Comparison of ENCODE assay signal across 10 mouse cellular contexts in genomic region chr4:59340046-59340445, GRCm38 (mm10).
DNase-seq lines count a peak whose midpoint lies in the region; ATAC-seq and TF ChIP-seq lines count a peak whose summit lies in the region.
"Had no signal": no experiment of that assay in that cellular context is flagged by ENCODE, and none has a peak within 500 bp of the region (broad histone marks: within the 10 kb centered on the region; RNA-seq: fewer than 3 reads in every experiment).

No protein-coding gene starts in this region.

- H3K4me2 ChIP-seq in heart, embryonic 11.5 days = no peak overlapping the region

- H3K79me2 ChIP-seq in heart, adult 2 months (replicated peaks; ENCODE audit: control insufficient read depth, insufficient read depth, low read length) = no peaks in the 10 kb centered on the region

- no peak for TF ChIP-seq POLR2A in heart, adult 2 months (IDR thresholded peaks at IDR 0.05; ENCODE audit: insufficient read depth, low read depth, low read length)
- TF ChIP-seq POLR2A in spleen, adult 2 months (IDR thresholded peaks at IDR 0.05; ENCODE audit: low read depth, low read length) = no peak
- TF ChIP-seq POLR2A in bone marrow, adult 2 months (IDR thresholded peaks at IDR 0.05; ENCODE audit: borderline replicate concordance, control insufficient read depth, low read depth, low read length) = no peak

- TF ChIP-seq CTCF in heart, adult 2 months (IDR thresholded peaks at IDR 0.05) = no peak
- no peak for TF ChIP-seq CTCF in spleen, adult 2 months (IDR thresholded peaks at IDR 0.05; ENCODE audit: extremely low read depth, insufficient read depth, insufficient read length, insufficient replicate concordance)
- TF ChIP-seq CTCF in bone marrow, adult 2 months (IDR thresholded peaks at IDR 0.05; ENCODE audit: control insufficient read depth, insufficient read depth, low read length) = no peak
- no peak for TF ChIP-seq CTCF in left cerebral cortex, adult 2 months (IDR thresholded peaks at IDR 0.05)

- H3K9me3 ChIP-seq in heart, embryonic 11.5 days (replicated peaks; ENCODE audit: control insufficient read depth, low read length) = no peaks in the 10 kb centered on the region
- H3K9me3 ChIP-seq: megakaryocyte, embryonic 14.5 days had no signal

- WGBS in heart, adult 2 months = 30% methylated on average over 5 of the region's 5 CpGs
- 76% methylated on average over 5 of the region's 5 CpGs for whole genome bisulfite sequencing in heart, embryonic 11.5 days (ENCODE audit: insufficient replicate concordance)
- 77% methylated on average over 5 of the region's 5 CpGs for WGBS in spleen, adult 2 months
- WGBS in bone marrow, adult 2 months = 79% methylated on average over 5 of the region's 5 CpGs

- no peaks in the 10 kb centered on the region for H3K27me3 ChIP-seq in heart, adult 2 months (ENCODE audit: control insufficient read depth, insufficient read depth, low read length)
- no peaks in the 10 kb centered on the region for H3K27me3 ChIP-seq in heart, embryonic 11.5 days (ENCODE audit: control insufficient read depth, insufficient read depth, low read length)
- H3K27me3 ChIP-seq in spleen, adult 2 months (ENCODE audit: control insufficient read depth, insufficient read depth, low read length) = no peaks in the 10 kb centered on the region
- H3K27me3 ChIP-seq: megakaryocyte, embryonic 14.5 days; Patski had no signal

- H3K36me3 ChIP-seq in heart, adult 2 months (ENCODE audit: control insufficient read depth, insufficient read depth, low read length) = 0 out of 2 replicates have a peak, but pooled peaks cover 2% of the 10 kb centered on the region
- H3K36me3 ChIP-seq in heart, embryonic 11.5 days (ENCODE audit: control insufficient read depth, insufficient read depth, low read length) = no peaks in the 10 kb centered on the region
- H3K36me3 ChIP-seq in spleen, adult 2 months (ENCODE audit: control insufficient read depth, insufficient read depth, low read length) = peaks cover 2% of the 10 kb centered on the region; the same call in 1 of the 2 replicates

- DNase-seq in heart, adult 2 months = peak in 1 of 2 experiments; percentile 21
- DNase-seq in spleen, adult 2 months (ENCODE audit: low read depth in 1 of 2, low spot score in 2 of 2) = no peak
- DNase-seq in spleen, adult 12 weeks (ENCODE audit: low spot score) = no peak
- peak; percentile 15 to 22 for DNase-seq in B cell, adult 2 months
- DNase-seq in adrenal gland, postnatal 36 days = no peak
- no peak for DNase-seq in left cerebral cortex, adult 2 months (ENCODE audit: extremely low spot score in 1 of 2, low spot score in 2 of 2)

- H3K4me1 ChIP-seq in heart, adult 2 months (ENCODE audit: control insufficient read depth, insufficient read depth, low read length) = peaks cover 8% of the 10 kb centered on the region
- H3K4me1 ChIP-seq in heart, embryonic 11.5 days (ENCODE audit: control insufficient read depth, insufficient read depth, low read length) = peaks cover 15% of the 10 kb centered on the region
- H3K4me1 ChIP-seq in spleen, adult 2 months (ENCODE audit: control insufficient read depth, insufficient read depth, insufficient read length) = peaks cover 42% of the 10 kb centered on the region
- peaks cover 2% of the 10 kb centered on the region; the same call in 1 of the 2 replicates for H3K4me1 ChIP-seq in bone marrow, adult 2 months (ENCODE audit: control insufficient read depth, insufficient read depth, low read length)

- TF ChIP-seq EP300 in heart, adult 2 months (IDR thresholded peaks at IDR 0.05; ENCODE audit: insufficient read depth, low read depth, low read length) = no peak

- ATAC-seq in heart, embryonic 11.5 days (replicated peaks; ENCODE audit: insufficient number of reproducible peaks, low FRiP score, low TSS enrichment) = no peak
- ATAC-seq: Patski had no signal

- no peak overlapping the region for H3K4me3 ChIP-seq in heart, adult 2 months
- no peak overlapping the region for H3K4me3 ChIP-seq in heart, embryonic 11.5 days (ENCODE audit: low read depth, low read length)
- H3K4me3 ChIP-seq in spleen, adult 2 months (ENCODE audit: extremely low read depth, insufficient read depth, insufficient read length) = no peak overlapping the region
- no peak overlapping the region for H3K4me3 ChIP-seq in bone marrow, adult 2 months (replicated peaks; ENCODE audit: control insufficient read depth, low read depth, low read length)
- no peak overlapping the region for H3K4me3 ChIP-seq in left cerebral cortex, adult 2 months
- H3K4me3 ChIP-seq: megakaryocyte, embryonic 14.5 days had no signal

- intact Hi-C loops in heart, adult 2 months (cut with DNase I) = loop anchor here (1.0 kb wide), 2 partner anchors 153 to 244 kb away; no protein-coding TSS in a partner anchor
- intact Hi-C loops in left cerebral cortex, adult 2 months (cut with DNase I) = loop anchor here (1.0 to 10.0 kb wide), 2 partner anchors 155 to 244 kb away; partner anchors contain the start of gene Ugcg

- H3K27ac ChIP-seq in heart, adult 2 months = peak overlapping the region; percentile 56
- H3K27ac ChIP-seq in heart, embryonic 11.5 days (ENCODE audit: low read depth, low read length) = no peak overlapping the region
- H3K27ac ChIP-seq in spleen, adult 2 months (ENCODE audit: insufficient read depth, low read length) = peak overlapping the region; percentile 72
- H3K27ac ChIP-seq in bone marrow, adult 2 months (ENCODE audit: control insufficient read depth, insufficient read depth, low read depth, low read length, poor library complexity) = 0 out of 2 replicates have a peak overlapping the region, but pooled peaks have one; percentile 8
- no peak overlapping the region for H3K27ac ChIP-seq in left cerebral cortex, adult 2 months

- H3K9ac ChIP-seq in heart, adult 2 months (ENCODE audit: low read depth, low read length) = peak overlapping the region; percentile 64
- no peak overlapping the region for H3K9ac ChIP-seq in heart, embryonic 11.5 days (ENCODE audit: low read depth, low read length)

Comparison
In these comparisons a context has a peak if more than half of its experiments do, and no peak if none do; other contexts are left out.
1. H3K27ac ChIP-seq: peak in heart, adult 2 months (single experiment), spleen, adult 2 months (single experiment) and bone marrow, adult 2 months (single experiment); none in heart, embryonic 11.5 days (single experiment) and left cerebral cortex, adult 2 months (single experiment).
2. DNase-seq: peak in B cell, adult 2 months (2 of 2); none in spleen, adult 2 months (0 of 2), spleen, adult 12 weeks (single experiment), adrenal gland, postnatal 36 days (0 of 2) and left cerebral cortex, adult 2 months (0 of 2).